Mouse (Mus musculus): ENCODE data around the gene Gal.

Gal gene

DNA sequence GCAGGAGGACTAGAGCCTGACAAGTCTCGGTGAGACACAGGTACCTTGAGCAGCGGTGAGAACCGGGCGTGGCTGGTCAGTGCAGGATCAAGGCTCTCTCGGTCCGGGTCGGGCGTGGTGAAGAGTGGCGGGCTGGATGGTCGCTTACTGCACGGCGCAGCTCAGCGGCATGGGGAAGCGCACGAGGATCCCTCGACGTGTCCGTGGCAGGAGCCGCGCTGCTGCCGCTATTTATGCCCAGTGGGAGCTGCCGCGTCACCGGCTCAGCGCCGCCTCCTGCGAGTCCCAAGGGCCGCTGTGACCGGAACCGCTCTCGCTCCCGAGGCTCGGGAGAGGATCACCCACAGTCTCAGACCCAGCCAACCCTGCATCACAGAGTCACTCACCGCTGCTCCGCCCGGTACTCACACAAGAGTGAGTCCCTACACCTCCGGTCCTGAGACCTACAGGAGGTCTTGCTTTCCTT is at the start of gene Gal:
Gal (minus strand) TSS at position 277 of the 466 bp plus-strand sequence.
- no peak for DNase-seq

DNA sequence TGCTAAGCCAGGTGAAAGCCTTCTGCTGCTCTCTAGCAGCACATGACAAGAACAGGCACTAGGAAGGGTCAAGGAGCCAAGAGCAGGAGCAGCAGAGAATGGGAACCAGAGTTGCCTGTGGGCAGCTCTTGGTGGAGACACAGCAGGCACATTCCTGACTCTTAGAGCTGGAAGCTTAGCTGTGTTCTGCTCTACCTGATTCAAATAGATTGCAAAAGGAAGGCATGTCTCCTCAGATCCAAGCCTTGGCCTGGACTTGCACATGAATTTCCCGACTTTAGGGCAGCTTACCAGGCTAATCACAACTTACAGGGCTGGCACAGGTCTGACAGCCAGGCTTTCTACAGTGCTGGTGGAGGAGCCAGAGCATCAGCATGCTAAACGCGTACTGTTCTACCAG is 45.6 kb upstream of the Gal start:
- no peak for DNase-seq

DNA sequence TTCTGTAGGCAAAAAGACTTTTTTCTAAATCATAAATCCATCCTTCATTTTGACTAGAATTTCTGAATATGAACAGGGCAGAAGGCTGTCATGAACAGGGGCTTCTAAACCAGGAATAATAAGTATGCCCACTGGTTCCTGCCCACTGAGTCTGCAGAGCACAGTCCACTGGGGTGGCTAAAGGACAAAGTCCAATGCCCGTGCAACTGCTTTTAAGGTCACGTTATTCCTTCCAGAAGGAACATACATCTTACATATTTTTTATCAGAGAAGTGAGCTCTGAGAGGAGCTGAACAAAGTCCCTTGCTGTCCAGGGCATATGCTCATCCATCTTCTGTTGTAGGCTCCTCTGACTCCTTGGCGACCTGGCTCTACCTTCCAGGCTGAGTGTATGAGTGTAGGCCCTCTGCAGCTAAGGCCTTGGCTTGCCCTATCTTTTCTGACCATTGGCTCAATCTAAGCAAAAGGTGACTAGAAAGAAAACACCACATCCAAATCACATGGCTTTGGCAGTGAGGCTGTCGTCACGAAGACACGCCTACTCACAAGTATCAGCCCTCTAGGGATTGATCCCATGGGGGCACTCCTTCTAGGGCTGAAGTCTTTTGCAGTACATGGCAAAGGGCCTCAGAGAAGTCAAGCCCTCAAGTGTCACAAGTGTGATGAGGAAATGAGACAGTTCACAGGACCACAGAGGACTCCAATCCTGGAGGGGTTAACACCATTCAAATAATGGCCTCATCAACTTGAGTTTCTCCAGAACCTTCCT is 44.2 kb upstream of the Gal start:
- no peak for DNase-seq

DNA sequence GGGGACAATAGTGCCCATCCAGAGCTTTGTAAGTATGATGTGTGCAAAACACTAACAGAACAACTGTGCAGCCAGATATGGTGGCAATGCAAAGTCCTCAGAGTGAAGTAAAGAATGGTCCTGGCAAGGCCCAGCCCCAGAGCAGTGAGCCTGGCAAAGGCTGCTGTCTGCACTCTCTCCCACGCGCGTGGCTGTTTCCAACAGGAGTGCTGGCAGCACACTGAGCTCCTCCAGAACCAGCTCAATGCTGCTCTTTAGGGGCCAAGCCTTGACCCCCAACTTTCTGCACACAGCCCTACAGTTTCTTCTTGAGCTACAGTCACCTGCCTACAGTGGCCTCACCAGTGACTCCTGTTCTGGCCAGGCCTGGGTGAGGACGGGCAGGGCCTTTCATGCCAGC is 43.4 kb upstream of the Gal start:
- no peak for DNase-seq

DNA sequence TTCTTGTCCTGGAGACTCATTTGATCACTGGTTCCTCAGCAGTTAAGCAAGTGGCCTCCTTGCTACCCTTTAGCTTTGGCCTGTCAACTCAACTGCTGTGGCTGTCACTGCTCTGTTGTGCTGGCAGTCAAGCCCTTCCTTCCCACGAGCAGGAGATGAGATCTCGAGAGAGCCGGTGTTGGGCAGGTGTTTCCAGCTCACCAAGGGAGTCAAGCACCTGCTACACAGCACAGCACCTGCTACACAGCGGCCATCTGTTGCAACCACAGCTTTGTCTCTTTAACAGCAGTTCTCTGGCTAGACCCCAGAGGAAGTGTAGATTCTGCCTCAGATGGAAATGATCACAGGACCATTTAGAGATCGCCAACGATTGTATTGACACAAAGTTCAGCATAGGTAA is 37.3 kb upstream of the Gal start:
- DNase-seq = no peak

DNA sequence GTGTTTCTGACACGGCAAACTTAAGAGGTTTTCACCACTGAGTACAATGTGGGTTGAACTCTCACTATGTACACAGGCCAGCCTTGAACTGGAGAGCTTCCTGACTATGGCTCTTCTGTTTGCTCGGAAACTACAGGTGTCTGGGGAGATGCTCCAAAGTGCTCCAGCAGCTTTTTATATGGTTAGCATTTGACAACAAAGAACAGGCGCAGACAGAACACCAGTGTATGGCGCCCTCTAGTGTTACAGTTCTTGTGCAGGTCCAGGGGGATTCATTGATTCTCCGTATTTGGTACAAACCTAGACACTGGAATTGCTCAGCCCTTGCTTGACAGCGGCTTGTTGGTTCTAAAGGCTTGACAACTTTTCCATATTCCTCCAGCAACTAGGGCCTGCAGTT is 36.8 kb upstream of the Gal start:
- peak; percentile 46 to 65 for DNase-seq

DNA sequence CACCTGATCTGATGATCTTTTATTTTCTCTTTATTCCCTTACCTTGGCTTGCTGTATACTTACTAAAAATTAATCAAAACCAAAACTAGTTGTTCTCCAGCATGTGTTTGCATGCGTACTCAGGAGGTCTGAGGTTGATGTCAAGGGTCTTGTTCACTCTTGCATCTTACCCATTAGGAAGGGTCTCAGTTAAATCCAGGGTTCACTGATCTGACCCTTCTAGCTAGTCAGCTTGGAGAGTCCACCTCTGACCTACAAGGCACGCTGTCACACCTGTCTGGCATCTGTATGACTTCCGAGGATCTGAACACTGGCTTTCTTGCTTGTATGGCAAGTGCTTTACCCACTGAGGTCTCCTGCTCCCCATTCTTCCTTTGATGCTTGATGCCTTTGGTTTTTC is 36.4 kb upstream of the Gal start:
- DNase-seq = no peak

DNA sequence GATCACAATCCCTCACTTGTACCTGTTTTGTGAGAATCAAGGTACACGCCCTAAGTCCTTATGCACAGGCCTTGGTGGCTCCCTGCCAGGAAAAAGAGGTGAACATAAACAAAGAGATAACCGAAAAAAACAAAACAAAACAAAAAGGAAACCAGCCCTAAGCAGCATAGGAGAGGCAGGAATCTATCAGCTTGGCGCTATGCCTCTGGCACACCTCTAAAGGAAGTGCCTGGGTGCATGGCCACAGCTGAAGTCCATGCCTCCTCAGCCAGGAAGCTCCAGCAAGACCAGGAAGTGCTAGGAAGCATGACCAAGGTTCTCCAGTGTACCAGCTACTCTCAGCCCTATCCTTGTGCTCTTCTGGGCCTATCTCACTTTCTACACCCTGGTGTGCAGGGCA is 34.9 kb upstream of the Gal start:
- no peak for DNase-seq

DNA sequence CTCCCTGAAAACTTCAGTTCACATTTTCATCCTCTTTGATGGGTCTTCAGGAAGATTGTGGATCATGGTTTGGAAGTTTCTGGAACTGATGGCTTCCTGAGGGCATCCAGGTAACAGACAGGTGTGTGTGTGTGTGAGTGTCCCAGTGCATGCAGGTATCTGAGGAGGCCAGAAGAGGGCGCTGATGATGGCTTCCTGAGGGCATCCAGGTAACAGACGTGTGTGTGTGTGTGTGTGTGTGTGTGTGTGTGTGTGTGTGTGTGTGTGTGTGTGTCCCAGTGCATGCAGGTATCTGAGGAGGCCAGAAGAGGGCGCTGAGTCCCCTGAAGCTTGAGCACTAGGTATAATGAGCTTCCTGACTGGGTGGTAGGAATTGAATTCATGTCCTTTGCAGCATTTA is 33.0 kb upstream of the Gal start:
- DNase-seq = no peak

DNA sequence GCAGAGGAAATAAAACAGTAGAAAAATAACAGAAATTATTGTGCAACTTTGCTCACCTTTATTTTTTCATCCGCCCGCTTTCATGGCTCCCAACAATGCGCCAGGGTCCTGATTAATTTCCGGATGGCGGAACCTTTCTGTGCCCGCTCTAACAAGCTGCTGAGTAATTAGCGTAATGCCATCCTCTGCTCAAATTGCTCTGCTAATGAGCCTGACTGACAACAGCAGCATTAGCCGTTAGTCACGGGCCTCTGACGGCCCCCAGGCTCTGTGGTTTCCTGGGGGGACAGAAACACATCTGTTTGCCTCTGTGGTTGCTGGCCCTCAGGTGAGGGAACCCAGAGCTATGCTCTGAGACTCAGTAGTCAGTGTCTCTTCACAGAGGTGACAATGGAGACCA is 26.7 kb upstream of the Gal start:
- DNase-seq = no peak

DNA sequence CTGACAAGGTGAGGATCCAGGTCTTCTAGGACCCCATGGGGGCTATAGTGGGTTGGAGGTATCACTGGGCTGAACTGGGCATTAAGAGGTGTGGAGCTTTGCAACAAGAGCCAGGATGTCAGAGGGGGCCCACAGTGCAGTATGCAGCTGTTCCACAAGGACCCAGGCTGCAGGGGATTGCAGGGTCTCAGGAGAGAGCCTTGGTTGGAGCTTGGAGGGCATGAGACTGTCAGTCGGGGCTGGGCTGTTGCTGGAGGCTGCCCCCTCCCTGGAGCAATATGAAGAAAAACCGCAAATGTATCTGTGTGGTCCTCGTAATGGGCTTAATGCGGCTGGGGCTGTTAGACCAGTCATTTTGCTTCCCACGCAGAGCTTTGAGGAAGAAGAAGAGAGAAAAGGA is 26.3 kb upstream of the Gal start:
- no peak for DNase-seq

DNA sequence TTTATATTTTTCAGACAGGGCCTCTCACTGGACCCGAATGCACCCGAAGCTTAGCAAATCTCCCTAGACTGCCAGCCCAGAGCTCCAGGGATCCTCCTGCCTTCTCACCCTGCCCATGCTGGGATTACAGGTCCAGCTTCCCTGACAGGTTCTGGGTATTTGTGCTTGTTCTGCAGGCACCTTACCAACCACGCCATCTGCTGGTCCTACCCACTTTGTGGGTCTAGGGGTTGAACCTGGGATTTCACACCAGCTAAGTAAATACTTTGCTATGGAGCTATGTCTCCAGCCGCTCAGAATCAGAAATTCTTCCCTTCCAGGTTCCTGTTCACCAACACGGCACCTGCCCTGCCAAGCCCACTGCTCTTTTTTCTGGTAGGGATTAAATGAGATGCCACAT is 23.6 kb upstream of the Gal start:
- no peak for DNase-seq

DNA sequence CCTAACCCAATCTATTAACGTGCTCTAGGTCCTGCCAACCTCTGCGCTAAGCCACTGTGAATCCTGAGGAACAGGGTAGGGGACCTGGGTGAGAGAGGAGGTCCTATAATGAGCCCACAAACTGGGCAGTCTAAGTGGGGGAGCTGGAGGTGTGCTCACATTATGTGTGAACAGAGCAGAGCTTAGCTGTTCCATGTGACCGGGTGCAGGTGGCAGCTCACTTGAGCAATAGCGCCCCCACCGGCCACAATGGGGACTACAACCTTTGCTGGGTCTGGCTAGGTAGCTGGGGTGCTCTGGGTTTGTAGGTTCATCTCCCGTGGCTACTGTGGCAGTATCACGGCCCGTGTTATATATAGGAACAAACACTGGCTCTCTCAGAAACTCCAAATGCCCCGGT is 22.5 kb upstream of the Gal start:
- DNase-seq = peak in 1 of 2 experiments; percentile 20

DNA sequence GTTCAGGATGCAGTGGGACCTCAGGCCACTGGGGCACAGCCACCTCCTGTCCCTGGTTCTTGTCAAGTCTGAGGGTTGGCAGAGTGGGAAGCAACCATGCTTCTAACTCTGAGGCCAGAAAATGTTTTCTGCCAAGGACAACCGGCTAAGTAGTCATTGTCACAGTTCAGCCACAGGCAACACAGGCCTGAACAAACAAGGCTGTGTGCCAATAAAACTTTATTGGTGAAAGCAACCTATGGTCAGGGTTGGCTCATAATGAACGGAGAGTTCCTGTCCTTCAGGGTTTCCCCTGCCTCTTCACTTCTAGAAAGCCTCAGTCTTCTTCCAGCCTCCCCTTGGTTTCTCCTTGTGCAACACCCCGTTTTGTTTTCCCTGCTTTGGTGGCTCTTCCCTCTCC is 21.5 kb upstream of the Gal start:
- DNase-seq = no peak

DNA sequence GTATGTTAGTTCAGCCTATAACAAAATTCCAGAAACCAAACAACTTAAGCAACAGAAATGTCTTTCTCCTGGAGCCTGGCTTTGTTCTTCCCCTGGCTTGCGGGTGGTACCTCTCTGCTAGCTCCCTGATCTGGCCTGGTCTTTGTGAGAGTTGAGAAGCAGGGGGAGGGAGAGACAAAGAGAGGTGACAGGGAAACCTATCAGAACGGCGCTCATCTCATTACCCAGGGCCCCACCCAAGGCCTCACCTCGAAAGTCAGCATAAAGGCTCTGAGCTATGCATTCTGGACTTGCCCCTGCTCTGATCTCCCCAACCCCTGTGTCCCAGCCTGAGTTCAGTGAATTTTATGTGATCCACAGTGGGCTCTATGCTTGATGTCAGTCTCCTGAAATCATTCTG is 20.3 kb upstream of the Gal start:
- DNase-seq = no peak

DNA sequence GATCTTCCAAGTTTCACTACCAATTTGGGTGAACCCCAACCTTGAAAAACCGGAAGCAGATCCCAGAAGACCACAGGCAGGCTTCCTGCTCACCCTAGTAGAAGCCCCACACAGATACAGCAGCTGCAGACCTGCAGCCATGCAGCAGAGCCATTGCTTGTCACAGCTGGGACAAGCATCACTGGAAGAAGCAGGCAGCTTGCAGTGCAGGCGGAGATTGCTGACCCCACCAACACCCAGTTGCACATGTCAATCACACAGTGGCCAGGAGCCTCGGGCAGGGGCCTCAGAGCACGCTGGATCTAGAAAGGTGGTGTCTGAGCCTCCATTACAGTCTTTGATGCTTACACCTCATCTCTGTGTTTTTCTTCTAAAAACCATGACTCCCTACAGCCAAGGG is 19.8 kb upstream of the Gal start:
- DNase-seq = no peak

DNA sequence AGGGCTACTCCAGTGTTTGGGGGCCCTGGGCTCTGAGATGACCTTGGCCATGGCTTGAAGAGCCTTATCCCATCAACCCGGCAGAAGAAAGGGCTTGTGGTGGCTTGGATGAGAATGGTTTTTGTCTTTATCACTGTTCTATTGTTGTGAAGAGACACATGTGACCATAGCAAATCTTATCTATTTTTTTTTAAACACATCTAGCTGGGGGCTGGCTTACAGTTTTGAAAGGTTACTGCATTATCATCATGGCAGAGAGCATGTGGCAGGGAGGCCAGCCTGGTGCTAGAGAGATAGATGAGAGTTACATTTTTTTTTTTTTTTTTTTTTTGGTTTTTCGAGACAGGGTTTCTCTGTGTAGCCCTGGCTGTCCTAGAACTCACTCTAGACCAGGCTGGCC is 17.6 kb upstream of the Gal start:
- no peak for DNase-seq

DNA sequence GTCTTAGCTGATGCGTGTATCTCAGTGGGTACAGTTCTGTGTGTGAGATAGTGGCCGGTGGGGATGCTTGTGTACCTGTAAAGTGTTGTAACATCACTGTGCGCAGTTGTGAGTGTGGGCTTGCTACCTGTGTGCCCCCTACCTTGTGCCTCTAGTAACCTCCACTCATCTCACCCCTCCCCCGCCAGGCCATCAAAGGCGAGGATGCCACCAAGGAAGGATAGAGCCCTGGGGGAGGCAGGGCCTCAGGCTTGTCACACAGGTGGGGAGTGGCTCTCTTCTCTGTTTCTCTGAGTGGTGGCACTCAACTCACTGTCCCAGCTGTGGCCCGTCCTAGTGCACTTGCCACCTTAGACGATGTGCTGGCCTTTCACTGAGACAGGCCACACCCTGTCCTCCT is 16.7 kb upstream of the Gal start:
- DNase-seq = no peak

DNA sequence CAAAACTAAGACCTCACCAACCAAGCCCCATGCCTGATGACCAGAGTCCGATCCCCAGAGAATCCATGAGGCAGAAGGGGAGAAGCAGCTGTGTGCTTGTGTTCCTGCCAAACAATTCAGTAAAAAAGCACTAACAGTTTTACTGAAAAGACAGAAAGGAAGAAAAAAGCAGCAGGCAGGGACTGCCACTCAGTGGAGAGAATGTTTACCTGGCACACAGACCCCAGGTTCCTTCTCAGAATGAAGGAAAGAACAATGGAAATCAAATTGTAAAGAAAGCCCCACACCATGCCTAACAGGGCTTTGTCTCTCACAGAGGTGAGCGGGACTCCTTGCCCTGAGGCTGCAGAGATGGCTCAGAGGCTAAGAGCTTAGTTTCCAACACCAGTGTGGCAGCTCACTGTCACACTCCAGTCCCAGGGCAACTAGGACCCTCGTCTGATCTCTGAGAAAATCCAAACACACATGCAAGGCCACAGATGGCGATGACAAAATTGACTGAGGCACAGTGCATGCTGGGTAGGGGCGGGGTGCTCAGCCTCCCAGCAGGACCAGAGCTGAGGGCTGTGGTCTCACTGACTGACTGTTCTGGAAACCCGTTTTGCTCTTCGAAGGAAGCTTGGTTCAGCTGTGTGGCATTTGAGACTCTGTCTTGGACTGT is 14.9 kb upstream of the Gal start:
- no peak for DNase-seq

DNA sequence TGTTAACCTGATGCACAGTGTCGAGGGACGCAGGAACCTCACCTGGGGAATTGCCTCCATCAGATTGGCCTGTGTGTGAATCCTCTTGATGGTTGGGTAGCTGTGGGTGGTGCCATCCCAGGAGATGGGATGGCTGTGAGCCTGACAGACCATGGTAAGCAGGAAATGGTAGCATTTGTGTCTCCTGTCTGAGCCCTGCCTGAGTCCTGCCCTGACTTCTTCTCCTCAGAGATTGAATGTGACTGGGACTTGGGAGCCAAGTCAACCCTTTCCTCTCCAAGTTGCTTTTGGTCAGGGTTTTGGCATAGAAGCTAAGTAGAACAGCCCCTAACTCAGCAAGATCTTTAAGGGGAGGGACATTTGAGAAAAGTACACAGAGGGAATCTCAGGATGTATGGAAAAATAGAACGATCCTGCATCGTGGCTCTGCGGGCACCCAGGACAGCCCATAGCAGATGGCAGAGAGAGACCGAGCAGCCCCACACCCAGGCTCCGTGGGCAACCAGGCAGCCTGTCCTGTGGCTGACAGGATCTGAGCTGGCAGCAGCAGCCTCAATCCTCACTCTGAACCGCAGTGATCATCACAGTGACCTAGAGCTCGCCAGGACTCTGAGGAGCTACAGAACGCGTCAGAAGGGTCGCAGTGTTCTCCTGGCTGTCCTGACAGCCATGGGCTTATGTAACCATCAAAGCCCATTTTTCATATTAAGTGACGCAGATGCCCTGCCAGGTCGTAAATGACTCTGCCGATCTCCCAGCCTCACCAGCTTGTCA is 13.9 kb upstream of the Gal start:
- DNase-seq = peak; percentile 14 to 16

DNA sequence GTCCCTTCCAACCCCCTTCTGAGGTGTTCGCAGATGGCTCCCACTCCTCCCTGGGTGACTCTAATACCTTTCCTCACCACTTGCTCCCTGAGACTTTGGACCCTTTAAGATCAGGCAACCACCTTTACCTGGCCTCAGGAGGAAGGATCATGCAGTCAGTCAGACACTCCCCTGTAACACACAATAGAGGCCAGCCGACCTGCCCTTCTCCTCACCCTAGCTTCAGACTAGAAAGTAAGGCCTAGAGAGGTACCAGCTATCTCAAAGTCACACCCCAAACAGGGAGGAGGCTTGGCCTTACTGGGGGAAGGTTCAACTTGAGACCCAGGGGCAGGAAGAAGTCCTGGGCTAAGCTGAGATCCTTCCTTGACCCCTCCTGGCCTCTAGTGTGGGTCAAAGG is 9.9 kb upstream of the Gal start:
- DNase-seq = no peak

DNA sequence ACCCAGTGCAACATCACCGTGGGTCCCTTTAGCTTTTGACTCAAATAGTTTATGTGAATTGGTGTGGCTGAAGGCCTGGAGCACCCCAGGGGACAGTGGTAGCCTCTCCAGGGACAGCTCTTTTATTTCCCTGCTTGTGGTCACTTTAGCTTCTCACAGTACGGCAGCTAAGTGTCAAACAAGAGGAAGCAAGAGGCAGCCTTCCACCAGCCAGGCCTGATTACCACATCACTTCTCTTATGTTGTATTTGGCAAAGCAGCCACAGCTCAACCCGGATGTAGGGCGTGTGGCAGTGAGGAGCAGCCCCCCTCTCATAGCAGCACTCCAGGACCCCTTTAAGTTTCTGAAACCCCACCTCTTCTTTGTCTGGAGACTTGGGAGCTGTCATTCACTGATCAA is 8.6 kb upstream of the Gal start:
- DNase-seq = no peak

DNA sequence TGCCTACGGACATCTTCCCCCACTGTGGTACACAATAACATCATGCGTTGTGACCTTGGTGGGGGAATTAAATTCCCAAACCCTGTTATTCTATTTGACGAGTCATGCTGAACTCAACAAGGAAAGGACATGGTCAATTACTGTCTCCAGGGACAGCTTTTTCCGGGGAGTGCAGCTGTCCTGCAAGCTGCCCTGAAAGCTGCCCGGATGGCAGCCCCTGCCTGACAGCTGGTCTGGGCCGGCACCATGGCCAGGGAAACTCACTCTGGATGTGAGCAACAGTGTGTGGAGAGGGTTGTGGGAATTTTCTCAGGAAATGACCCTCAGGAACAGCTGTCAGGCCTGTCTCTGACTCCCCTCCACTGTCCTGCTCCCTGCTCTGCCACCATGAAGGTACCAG is 8.1 kb upstream of the Gal start:
- DNase-seq = no peak

DNA sequence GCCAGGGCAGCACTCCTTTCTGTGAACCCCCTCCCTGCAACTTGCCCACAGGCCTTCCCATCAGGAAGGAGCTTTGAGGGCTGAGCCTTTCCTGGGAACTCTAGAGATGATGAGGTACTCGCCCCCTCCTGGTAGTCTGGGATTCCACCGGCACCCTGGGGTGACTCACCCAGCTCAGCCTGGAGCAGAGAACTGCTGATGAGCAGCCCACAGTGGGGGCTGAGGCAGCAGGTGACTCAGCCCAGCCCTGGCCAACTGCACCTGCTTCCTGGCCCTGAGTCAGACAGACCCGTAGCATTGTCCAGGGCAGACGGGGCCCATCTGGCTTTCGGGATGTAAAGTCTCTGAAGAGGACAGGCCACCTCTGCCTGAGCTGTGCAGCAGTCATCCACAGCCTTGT is 4.9 kb upstream of the Gal start:
- DNase-seq = no peak

Measured in cerebellum, postnatal 36 days (tissue).